Mouse (Mus musculus): ENCODE data around the gene Lpin2.

The Lpin2 gene

DNA sequence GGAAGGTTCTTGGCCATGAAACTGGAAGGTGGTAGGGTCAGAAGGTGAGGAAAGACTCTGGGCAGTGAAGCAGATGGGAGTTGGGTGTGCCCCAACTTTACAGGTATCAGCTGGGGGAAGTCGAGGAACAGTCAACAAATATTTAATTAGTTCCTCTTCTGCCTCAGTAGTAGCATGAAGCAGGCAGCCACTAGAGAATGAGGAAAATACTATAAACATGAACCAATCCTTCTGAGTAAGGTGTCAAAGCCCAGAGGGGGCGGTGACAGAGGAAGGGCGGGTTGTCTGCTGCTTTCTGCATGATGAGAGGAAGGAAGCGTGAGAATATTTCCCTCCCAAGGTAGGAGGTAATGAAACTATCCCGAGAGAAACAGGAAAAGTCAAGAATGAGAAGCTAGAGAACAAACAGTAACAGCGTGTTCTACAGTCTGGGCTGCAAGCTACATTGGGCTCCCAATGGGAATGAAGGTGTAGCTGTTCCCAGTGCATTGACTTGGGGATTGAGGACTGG is at the start of gene Lpin2:
Lpin2 (plus strand) TSS at position 350 of the 511 bp plus-strand sequence.
- no peak for DNase-seq (ENCODE audit: low spot score in 2 of 2)

- no peak for DNase-seq (ENCODE audit: low spot score in 2 of 2)
These were observed 49.4 kb upstream of the Lpin2 start for GRCm38 (mm10) chr17:71132856-71133439.

GRCm38 (mm10) chr17:71134441-71134955 is 47.9 kb upstream of the Lpin2 start:
- DNase-seq (ENCODE audit: low spot score in 2 of 2) = no peak

DNA sequence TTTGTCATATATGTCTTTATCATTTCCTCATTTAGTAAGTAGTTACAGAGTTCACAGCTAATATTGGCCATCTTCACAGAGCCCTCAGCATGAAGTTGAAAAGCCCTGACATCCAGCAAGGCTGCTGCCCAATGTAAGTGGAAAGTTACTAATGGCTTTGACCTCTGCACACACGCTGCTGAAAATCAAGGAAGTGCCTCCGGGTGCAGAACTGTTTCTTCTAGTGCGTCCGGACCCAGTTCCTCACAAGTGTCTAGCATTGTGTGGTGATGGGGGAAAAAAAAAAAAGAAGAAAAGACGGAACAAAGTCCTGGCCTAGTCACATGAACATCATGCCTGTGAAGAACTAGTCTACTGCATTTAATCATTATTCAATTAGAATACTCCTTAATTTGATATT is 47.3 kb upstream of the Lpin2 start:
- no peak for DNase-seq (ENCODE audit: low spot score in 2 of 2)

GRCm38 (mm10) chr17:71135866-71136265 is 46.5 kb upstream of the Lpin2 start:
- no peak for DNase-seq (ENCODE audit: low spot score in 2 of 2)

- no peak for DNase-seq (ENCODE audit: low spot score in 2 of 2)
These were observed 45.7 kb upstream of the Lpin2 start for GRCm38 (mm10) chr17:71136384-71137333.

DNA sequence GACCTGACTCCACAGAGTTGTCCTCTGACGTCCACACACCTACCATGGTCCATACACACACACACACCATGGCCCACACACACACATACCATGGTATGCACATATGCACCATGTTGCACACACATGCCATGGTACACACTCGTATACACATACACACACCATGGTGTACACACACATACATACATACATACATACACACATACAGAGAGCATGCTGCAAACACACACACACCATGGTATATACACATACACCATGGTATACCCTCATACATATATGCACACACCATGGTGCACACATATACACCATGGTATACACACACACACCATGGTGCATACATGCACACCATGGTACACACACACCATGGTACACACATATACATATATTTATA is 45.0 kb upstream of the Lpin2 start:
- DNase-seq (ENCODE audit: low spot score in 2 of 2) = no peak

DNA sequence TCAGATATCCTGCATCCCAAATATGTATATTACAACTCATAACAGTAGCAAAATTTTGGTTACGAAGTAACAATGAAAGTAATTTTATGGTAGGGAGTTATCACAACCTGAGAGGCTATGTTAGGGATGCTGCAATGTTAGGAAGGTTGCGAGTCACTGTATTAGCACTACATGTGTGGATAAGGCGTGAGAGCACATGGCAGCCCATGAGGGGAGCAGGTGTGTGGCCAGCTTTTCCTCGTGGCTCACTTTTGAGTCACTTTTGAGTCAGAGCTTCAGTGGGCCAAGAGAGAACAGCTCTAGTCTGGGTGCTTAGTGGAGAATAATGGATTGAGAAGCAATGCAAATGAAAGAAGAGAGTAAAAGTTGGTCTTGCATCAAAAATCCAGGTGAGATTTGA is 40.3 kb upstream of the Lpin2 start:
- no peak for DNase-seq (ENCODE audit: low spot score in 2 of 2)

- DNase-seq (ENCODE audit: low spot score in 2 of 2) = peak in 1 of 2 experiments; percentile 8
These were observed 39.2 kb upstream of the Lpin2 start for GRCm38 (mm10) chr17:71143155-71143554.

DNA sequence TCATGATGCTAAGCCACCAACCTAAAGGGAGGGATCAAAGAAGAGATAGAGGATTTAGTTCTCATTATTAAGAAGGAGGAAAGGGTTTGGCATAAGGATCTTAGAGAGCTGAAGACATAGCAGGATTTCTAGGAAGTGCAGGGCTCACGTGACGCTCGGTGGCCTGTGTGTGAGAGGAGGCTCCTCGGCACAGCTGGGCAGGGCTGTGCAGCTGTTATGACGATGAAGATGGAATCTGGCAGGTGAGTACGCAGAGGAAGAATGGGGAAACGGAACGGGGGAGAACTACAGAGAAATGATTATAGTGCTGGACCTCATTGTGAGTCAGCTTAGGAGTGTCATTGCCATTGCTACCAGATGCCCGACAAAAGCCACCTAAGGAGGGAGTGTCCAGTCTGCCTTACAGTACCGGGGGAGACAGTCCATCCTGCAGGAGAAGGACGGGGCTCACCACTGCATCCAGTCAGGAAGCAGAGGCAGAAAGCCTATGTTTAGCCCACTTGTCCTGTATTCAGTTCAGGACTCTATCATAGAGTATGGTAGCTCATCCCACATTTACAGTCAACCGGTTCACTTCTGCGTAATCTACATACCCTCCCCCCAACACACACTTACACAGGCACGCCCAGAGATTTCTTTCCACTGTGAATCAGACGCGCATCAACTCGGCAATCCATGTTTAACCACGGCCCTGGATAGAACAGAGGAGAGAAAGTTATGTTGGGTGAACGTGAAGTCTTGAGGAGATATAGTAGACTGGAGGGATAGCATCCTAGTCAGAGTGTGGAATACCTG is 37.8 kb upstream of the Lpin2 start:
- peak in 1 of 2 experiments; percentile 13 for DNase-seq (ENCODE audit: low spot score in 2 of 2)

DNA sequence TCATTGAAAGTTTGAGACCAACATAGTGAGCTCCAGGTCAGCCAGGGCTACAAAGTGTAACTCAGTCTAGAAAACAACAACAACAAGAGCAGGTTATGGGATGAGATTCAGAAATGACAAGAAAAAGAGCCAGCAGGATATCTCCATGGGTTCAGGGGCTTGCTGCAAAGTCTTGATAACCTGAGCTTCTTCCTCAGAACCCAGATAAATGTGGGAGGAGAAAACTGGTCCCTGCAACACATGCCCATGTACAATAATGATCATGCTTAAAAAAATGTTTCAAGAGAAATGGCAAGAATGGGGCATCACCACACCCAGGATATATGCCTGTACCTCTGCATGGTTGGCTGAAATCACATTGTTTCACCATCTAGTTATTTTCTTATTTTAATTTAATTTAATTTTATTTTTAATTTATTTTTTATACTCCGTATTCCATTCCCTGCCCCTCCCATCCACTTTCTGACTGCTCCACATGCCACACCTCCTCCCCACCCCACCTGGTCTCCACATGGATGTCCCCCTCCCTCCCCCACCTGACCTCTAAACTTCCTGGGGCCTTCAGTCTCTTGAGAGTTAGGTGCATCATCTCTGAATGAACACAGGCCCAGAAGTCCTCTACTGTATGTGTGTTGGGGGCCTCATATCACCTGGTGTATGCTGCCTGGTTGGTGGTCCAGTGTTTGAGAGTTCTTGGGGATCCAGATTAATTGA is 37.0 kb upstream of the Lpin2 start:
- no peak for DNase-seq (ENCODE audit: low spot score in 2 of 2)

GRCm38 (mm10) chr17:71153356-71153755 is 29.0 kb upstream of the Lpin2 start:
- no peak for DNase-seq (ENCODE audit: low spot score in 2 of 2)

- peak in 1 of 2 experiments; percentile 15 for DNase-seq (ENCODE audit: low spot score in 2 of 2)
These were observed 27.1 kb upstream of the Lpin2 start for GRCm38 (mm10) chr17:71155271-71155670.

GRCm38 (mm10) chr17:71159152-71159567 is 23.2 kb upstream of the Lpin2 start:
- peak in 1 of 2 experiments; percentile 25 for DNase-seq (ENCODE audit: low spot score in 2 of 2)

DNA sequence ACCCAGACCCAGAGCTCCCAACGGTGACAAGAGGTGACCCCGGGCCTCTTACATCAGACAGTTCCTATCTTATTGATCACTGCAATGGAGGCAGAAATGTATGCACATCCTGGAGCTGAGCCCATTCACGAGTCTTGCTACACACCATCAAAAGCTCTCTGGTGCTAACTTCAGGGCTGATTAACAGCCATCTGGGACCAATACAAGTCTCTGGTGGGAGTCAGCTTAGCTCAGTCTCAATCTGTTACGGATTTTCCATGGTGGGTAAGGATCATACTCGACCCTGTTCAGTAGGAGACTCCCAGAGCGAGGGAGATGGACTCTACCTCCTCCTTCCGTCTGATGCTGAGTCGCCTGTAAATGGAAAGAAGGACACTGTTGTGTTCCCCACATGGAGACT is 22.6 kb upstream of the Lpin2 start:
- DNase-seq (ENCODE audit: low spot score in 2 of 2) = no peak

- peak in 1 of 2 experiments; percentile 8 for DNase-seq (ENCODE audit: low spot score in 2 of 2)
These were observed 21.9 kb upstream of the Lpin2 start for GRCm38 (mm10) chr17:71160244-71160995.

- no peak for DNase-seq (ENCODE audit: low spot score in 2 of 2)
These were observed 17.4 kb upstream of the Lpin2 start for GRCm38 (mm10) chr17:71164991-71165390.

- peak in 1 of 2 experiments; percentile 10 for DNase-seq (ENCODE audit: low spot score in 2 of 2)
These were observed 14.1 kb upstream of the Lpin2 start for GRCm38 (mm10) chr17:71168205-71168815.

DNA sequence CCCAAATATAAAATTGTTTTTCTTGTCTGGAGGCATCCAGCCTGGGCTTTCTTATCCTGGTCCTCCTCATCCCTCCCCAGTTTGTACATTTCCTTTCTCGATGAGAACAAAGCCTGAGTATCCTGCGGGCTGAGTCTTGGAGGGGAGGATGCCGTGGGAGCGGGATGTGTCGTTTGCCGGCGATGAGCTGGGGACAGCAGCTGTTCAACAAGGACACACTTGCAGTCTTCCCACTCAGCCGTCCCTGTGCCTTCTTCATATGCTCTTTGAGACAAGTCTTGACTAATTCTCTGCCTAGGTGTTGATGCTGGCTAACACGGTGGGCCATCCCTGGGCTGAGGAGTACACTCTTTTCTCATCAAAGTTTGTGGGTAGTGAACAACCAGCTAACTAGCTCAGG is 13.5 kb upstream of the Lpin2 start:
- DNase-seq (ENCODE audit: low spot score in 2 of 2) = peak in 1 of 2 experiments; percentile 14

DNA sequence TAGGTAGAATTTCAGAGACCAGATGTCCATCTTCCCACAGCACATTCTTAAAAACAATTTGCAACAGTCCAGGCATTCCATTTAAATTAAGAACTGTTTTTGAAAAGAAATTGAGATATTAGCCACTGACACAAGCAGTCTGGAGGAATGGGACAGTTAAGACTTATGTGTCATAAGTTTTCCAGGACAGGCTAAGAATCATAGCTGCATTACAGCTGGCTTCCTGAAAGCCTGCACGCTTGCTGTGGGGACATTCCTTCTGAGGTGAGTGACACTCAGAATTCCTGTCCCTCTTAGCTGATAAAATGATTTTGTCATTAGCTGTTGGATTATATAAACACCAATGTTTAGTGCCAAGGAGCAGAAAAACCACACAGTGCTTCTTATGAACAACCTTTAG is 12.7 kb upstream of the Lpin2 start:
- DNase-seq (ENCODE audit: low spot score in 2 of 2) = no peak
